Mouse (Mus musculus) lung, embryonic 14.5 days (tissue): ENCODE data around the gene Rsg1. TPM values are rescaled to one million over a fixed set of nuclear protein-coding genes. Genes with fewer than 3 reads are reported as not detected.

Experiments used
- ATAC-seq: fragments of 200-750 bp; cut with Nextera tagmentation; 2 replicates; pipeline ENCODE4 v1.8.0; 2017; ENCODE audit warnings: mild to moderate bottlenecking, moderate TSS enrichment, moderate library complexity; ENCODE audit not compliant: insufficient read depth
- DNase-seq: peaks from one replicate; pipeline ENCODE4 v3.0.0-alpha.2; 2015
- H3K27ac ChIP-seq: fragments of 300-500 bp; sonication (generic); 2 replicates; pipeline ENCODE4 v1.5.1; 2014; ENCODE audit warnings: low read depth, mild to moderate bottlenecking, moderate library complexity
- H3K27me3 ChIP-seq: fragments of 300-500 bp; sonication (generic); 2 replicates; pipeline ENCODE4 v1.6.1; 2014; ENCODE audit warnings: low read length, control low read depth; ENCODE audit not compliant: insufficient read depth
- H3K36me3 ChIP-seq: fragments of 300-500 bp; sonication (generic); 2 replicates; pipeline ENCODE4 v1.6.1; 2014; ENCODE audit warnings: control low read depth; ENCODE audit not compliant: insufficient read depth
- H3K4me1 ChIP-seq: fragments of 300-500 bp; sonication (generic); 2 replicates; pipeline ENCODE4 v1.6.1; 2014; ENCODE audit warnings: antibody characterized with exemption, control low read depth; ENCODE audit not compliant: insufficient read depth
- H3K4me2 ChIP-seq: fragments of 300-500 bp; sonication (generic); 2 replicates; pipeline ENCODE4 v1.6.1; 2014; ENCODE audit warnings: mild to moderate bottlenecking
- H3K4me3 ChIP-seq: fragments of 300-500 bp; sonication (generic); 2 replicates; pipeline ENCODE4 v1.5.1; 2014; ENCODE audit warnings: low read depth, low read length
- H3K9ac ChIP-seq: fragments of 300-500 bp; sonication (generic); 2 replicates; pipeline ENCODE4 v1.6.1; 2014
- H3K9me3 ChIP-seq: fragments of 300-500 bp; sonication (generic); 2 replicates; pipeline ENCODE4 v1.6.1; 2016; ENCODE audit warnings: low read depth, low read length, control low read depth
- CTCF ChIP-seq: IDR thresholded peaks from 2 replicates; pipeline ENCODE4 v1.5.1; 2016; ENCODE audit warnings: antibody characterized with exemption, low read depth
- WGBS: fragments of 180-500 bp; shearing (Covaris S2); extraction: QIAGEN DNeasy Blood & Tissue Kit; methylation state at CpG from one replicate; pipeline ENCODE4 v1.1.7; 2014; 5-methylcytosine and 5-hydroxymethylcytosine counted together
- polyA plus RNA-seq: library from polyadenylated mRNA; unstranded; fragments of >200 nt; fragmentation: Nextera tagmentation; extraction: Ambion mirVana; gene quantifications from 2 replicates; pipeline ENCODE4 v1.2.1, GENCODE M21; 2014

The Rsg1 gene
- polyA plus RNA-seq, 1 experiment from 2014 or later = 6.3 TPM

GRCm38 (mm10) chr4:141196981-141197685 is 16.6 kb upstream of the Rsg1 start:
- no peak for TF ChIP-seq CTCF

DNA sequence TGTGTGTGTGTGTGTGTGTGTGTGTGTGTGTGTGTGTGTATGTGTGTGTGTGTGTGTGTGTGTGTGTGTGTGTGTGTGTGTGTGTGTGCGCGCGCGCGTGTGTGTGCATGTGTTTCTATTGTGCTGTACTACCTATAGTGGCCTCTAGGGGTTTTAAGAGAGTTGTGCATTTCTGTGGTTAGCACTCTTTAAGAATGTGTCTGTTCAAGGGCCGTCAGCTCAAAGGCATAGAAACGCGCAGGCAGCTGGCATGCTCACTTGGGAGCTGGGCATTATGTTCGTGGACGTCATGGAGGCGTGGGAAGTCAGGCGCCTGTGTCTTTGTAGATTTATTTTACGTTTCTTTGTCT is 16.1 kb upstream of the Rsg1 start:
- WGBS = 95% methylated on average over 8 of the region's 13 CpGs
- no peaks in the 10 kb centered on the region for H3K27me3 ChIP-seq
- peak; percentile 28; the same call in 1 of the 2 replicates for TF ChIP-seq CTCF

More at GRCm38 (mm10) chr4:141196981-141197685, 16.6 kb upstream of the Rsg1 start:
- Histone ChIP-seq H3K4me3 (no peak overlapping the region), H3K4me1 (no peaks in the 10 kb centered on the region), H3K27me3 (no peaks in the 10 kb centered on the region), H3K27ac (no peak overlapping the region), H3K4me2 (no peak overlapping the region), H3K9ac (no peak overlapping the region), H3K9me3 (no peaks in the 10 kb centered on the region), H3K36me3 (peaks cover 86% of the 10 kb centered on the region)
- no peak for DNase-seq
- 95% methylated on average over 13 of the region's 13 CpGs for WGBS
- ATAC-seq = no peak

GRCm38 (mm10) chr4:141200906-141201305 is 12.8 kb upstream of the Rsg1 start:
- TF ChIP-seq CTCF = no peak
- ATAC-seq (no peak), DNase-seq (no peak)
- Histone ChIP-seq H3K27me3 (no peaks in the 10 kb centered on the region), H3K9ac (no peak overlapping the region), H3K27ac (no peak overlapping the region), H3K4me3 (no peak overlapping the region), H3K36me3 (peaks cover 75% of the 10 kb centered on the region), H3K9me3 (no peaks in the 10 kb centered on the region), H3K4me1 (no peaks in the 10 kb centered on the region), H3K4me2 (no peak overlapping the region)
- 57% methylated on average over 11 of the region's 11 CpGs for WGBS

More for the DNA sequence above, 16.1 kb upstream of the Rsg1 start:
- Histone ChIP-seq H3K4me3 (no peak overlapping the region), H3K9me3 (no peaks in the 10 kb centered on the region), H3K4me2 (no peak overlapping the region), H3K36me3 (peaks cover 85% of the 10 kb centered on the region), H3K27ac (no peak overlapping the region), H3K9ac (no peak overlapping the region), H3K4me1 (no peaks in the 10 kb centered on the region)
- ATAC-seq = no peak
- DNase-seq = no peak

DNA sequence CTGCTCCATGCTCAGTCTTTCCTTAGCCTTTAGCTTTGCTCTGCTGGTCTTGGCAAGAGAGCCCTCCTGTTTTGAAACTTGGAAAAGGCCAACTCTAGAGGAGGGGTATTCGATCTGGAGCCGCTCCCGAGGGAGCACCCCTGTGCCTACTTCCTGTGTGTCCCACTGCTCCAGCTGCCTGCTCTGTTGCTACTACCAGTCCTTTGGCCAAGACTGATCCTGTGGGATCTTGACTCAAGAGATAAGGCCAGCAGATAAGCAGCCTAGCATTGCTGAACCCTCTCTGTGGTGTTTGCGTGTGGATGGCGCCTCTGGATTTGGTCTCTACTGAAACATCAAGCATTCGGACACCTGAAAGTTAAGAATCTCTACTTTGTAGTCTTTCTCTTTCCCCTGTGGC is 11.6 kb upstream of the Rsg1 start:
- no peak overlapping the region for H3K4me3 ChIP-seq
- H3K9me3 ChIP-seq = no peaks in the 10 kb centered on the region
- no peaks in the 10 kb centered on the region for H3K27me3 ChIP-seq
- TF ChIP-seq CTCF = no peak
- 87% methylated on average over 6 of the region's 6 CpGs for WGBS
- ATAC-seq = no peak
- no peak overlapping the region for H3K4me2 ChIP-seq
- H3K9ac ChIP-seq = no peak overlapping the region
- no peak overlapping the region for H3K27ac ChIP-seq
- no peaks in the 10 kb centered on the region for H3K4me1 ChIP-seq
- peaks cover 64% of the 10 kb centered on the region for H3K36me3 ChIP-seq
- no peak for DNase-seq

GRCm38 (mm10) chr4:141204580-141205061 is 9.1 kb upstream of the Rsg1 start:
- no peaks in the 10 kb centered on the region for H3K27me3 ChIP-seq
- DNase-seq (peak; percentile 25), ATAC-seq (no peak)
- peak; percentile 41; the same call in 1 of the 2 replicates for TF ChIP-seq CTCF
- H3K9me3 ChIP-seq = no peaks in the 10 kb centered on the region
- no peaks in the 10 kb centered on the region for H3K4me1 ChIP-seq
- H3K36me3 ChIP-seq = peaks cover 44% of the 10 kb centered on the region
- 59% methylated on average over 4 of the region's 4 CpGs for WGBS
- H3K4me3 ChIP-seq = no peak overlapping the region
- H3K9ac ChIP-seq = no peak overlapping the region
- no peak overlapping the region for H3K4me2 ChIP-seq
- H3K27ac ChIP-seq = no peak overlapping the region

DNA sequence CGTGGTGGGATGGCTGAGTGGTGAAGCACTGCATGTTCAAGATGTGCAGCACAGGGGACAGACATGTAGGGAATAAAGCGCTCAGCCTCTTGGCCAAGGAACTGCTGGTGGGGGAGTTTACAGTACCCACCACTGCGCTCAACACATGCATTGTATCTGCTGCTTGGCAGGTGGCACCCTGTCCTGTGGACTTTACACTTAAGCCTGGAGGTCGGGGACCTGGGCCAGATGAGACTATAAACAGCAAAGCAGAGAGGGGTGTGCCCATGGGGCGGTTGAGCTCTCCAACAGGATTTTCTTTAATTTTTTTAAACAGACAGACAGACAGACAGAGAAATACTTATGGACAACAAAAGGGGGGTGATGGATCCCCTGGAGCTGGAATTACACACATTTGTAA is 6.7 kb upstream of the Rsg1 start:
- H3K4me1 ChIP-seq = no peaks in the 10 kb centered on the region
- TF ChIP-seq CTCF = no peak
- no peak overlapping the region for H3K4me2 ChIP-seq
- no peak overlapping the region for H3K9ac ChIP-seq
- WGBS = 83% methylated on average over 5 of the region's 5 CpGs
- H3K36me3 ChIP-seq = peaks cover 21% of the 10 kb centered on the region; the same call in 1 of the 2 replicates
- H3K4me3 ChIP-seq = no peak overlapping the region
- H3K27me3 ChIP-seq = no peaks in the 10 kb centered on the region
- no peak overlapping the region for H3K27ac ChIP-seq
- H3K9me3 ChIP-seq = no peaks in the 10 kb centered on the region
- ATAC-seq = no peak
- no peak for DNase-seq

GRCm38 (mm10) chr4:141210524-141211219 is 3.1 kb upstream of the Rsg1 start:
- peak; percentile 15 for DNase-seq
- Histone ChIP-seq H3K4me1 (peaks cover 11% of the 10 kb centered on the region), H3K4me3 (peak overlapping the region; percentile 24), H3K4me2 (peak overlapping the region; percentile 57), H3K27ac (peak overlapping the region; percentile 60; the same call in 1 of the 2 replicates), H3K9me3 (no peaks in the 10 kb centered on the region), H3K36me3 (no peaks in the 10 kb centered on the region), H3K27me3 (no peaks in the 10 kb centered on the region), H3K9ac (peak overlapping the region; percentile 38)
- no peak for ATAC-seq
- 61% methylated on average over 14 of the region's 14 CpGs for WGBS
- no peak for TF ChIP-seq CTCF
